Mouse (Mus musculus): ENCODE data around the gene Taf5l.
A peak's percentile ranks its signal among the peaks of the same experiment; 100 is the strongest.
"Not testable (repeated sequence)": the region's sequence is repeated elsewhere in the genome, so short reads cannot be mapped to it uniquely, and the experiment has no call there.

Taf5l gene

DNA sequence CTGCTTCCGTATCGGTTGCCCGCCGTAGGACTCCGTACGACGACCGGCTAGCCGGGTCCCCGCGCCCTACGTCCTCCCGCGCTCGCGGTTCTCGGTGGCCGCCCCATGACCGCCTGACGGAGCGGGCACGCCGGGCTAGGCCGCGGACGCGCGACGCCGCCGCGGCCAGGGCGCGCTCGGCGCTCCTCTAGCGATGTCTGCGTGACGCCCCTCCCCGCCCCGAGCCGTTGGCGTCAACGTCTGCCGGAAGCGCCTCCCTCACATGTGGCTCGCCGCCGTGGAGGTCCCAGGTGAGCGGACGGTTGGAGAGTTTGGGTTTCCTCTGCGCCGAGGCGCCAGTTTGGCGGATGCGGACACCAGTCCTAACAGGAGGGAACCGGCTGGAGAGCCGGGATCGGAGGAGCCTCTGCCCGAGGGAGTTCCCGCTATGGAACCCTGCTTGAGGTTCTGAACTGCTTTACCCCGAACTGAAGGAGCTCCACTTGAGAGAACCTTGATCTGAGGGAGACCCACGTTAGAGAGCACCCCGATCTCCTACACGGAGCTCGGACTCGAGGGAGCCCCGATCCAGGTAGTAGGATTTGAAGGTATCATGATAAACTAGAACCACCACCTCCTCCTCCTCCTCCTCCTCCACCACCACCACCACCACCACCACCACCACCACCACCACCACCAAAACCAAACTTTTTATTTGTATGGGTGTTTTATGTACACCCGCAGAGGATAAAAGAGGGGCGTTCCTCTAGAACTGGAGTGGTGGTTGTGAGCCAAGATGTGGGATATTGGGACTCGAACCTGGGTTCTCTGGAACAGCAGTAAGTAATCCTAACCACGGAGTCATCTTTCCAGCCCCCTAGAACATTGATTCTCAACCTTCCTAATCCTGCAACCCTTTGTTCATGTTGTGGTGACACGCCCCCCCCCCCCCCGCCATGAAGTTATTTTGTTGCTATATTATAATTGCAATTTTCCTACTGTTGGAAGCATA, at the start of gene Taf5l, which contains the start of gene Urb2:
Gene Taf5l, minus strand, starts transcription at position 161 of the 991 bp plus-strand sequence.
Gene Urb2, plus strand, starts transcription at position 272 of the 991 bp plus-strand sequence.
- DNase-seq (ENCODE audit: low spot score in 2 of 2), result peak; percentile 85 to 95

DNA sequence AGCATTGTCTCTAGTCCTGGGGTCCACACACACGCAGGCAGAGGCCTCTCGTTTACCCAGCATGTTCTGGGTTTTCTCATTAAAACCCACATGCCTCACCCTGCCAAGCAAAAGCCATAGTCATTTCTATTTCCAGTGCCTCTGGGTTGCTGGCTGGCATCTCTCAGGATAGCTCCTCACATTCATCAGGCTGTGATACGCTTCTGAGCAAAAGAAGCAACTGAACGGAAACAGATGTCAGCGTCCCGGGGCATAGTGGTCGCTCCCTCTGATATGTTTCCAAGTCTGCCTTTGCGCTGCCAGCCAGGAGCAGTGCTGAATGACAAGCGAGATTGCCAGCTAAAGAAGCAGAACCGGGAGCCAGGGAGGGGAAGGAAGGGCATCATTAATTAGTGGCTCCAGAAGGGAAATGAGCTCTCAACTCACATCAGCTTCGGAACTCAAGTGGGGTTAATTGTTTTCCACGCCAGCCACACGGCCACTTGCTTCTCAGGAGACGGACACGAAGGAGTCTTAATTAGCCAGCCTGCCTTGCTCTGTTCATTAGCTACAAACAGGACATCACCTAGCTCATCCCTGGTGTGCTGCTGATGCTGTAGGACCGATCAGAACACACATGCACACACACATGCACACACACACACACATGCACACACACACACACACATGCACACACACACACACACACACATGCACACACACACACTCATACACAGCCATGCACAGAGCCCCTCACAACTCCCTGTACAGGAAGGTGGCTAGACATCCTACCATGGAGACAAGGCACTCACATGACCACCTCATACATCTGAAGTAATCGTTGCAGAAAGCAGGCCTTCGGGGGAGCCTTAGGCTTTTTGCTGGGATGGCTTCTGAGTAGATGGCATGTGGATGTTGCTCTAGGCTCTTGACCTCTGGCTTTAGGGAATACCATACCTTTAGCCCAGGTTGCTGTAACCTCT, 49.4 kb upstream of the Taf5l start:
- DNase-seq (ENCODE audit: low spot score in 2 of 2), result no peak

DNA sequence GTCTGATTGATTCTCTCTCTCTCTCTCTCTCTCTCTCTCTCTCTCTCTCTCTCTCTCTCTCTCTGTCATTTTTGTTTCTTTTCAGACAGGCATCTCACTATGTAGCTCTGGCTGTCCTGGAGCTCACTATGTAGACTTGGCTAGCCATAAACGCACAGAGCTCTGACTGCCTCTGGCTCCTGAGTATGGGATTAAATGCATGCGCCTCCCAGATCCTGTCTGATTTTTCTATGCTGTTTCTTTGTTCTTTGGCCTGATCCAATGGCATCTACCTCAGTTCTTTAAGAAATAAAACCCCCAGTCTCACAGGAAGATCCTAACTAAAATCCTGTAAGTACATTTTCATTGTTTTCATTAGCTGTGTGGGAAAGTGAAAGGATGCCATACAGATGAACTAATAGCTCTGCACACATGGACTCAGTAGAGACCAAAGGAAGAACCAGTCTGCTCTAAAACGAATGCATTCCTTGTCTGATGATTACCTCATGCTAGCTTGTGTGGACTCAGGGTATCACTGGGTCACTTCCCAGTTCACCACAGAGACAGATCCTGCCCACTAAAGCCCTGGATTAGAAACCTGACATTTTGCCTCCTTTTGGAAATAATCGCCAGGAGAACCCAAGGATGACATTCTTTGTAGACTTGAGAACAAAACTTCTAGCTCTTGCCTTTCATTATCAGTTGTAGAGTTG, 46.0 kb upstream of the Taf5l start:
- no peak for DNase-seq (ENCODE audit: low spot score in 2 of 2)

DNA sequence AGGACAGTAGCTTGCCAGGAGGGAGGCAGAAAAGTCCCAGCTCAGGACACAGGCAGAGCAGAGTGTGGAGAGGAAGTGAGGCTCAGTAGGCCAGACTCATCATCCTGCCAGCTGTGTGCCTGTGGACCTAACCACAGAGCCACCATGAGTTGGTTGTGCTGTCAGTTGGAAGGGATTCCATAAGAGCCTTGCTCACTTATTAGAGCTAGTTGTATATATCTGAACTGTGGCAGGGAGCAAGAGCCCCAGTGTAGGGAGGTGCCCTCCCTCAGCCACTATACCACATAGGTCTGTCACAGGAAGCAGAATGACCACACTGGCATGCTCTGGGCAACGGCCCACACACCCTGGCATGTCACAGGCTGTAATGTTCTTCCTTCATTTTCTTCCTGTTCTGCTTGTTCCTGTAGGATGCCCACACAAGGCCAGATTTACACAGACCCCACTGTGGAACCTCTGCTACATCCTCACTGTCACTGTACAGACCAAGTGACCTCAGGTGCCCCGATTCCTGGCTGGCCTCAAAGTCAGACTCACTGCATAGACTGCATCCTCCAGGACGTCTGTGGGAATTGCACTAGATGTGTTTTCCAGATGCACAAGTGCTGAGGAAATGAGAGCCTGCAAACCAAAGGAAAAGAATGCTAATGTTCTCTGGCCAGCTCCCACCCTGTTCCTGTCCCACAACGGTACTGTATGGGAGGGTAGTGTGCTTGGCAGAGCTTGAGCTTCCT, 45.3 kb upstream of the Taf5l start:
- DNase-seq (ENCODE audit: low spot score in 2 of 2), result no peak

DNA sequence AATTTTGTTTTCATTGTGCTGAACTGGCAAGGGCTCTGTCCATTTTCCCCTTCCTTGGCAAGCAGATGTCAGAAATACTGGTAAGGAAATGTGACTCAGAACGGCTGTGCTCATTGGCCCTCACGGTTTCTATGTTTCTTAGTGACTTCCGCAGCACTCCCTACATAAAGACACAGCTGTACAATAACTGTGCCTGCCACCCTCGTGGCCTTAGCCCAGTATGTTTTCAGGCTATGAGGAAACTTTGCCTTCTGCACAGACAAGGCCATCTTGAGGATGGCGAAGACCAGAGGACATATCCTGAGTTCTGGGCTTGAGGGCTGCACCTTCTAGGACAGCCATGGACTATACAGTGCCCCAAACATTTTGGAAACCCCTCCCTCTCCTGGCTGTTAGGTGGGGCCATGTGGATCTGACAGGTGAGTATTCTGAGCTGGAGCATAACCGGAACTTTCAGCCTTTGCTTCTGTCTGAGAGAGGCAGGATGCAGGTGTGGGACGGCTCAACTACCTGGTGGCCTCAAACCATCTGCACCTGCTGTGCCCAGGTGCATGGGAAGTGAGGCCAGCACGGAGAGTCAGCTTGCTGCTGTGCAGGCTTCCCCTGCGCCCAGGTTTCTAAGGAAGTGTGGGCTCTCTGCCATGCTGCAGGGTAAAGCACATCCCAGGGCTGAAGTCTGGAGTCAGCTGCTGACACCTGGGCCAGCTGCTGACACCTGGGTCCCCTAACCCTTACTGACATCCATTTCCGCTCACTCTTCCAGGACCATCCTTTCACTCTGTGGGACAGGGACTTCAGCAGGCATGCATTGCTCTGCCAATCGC, 35.8 kb upstream of the Taf5l start:
- no peak for DNase-seq (ENCODE audit: low spot score in 2 of 2)

DNA sequence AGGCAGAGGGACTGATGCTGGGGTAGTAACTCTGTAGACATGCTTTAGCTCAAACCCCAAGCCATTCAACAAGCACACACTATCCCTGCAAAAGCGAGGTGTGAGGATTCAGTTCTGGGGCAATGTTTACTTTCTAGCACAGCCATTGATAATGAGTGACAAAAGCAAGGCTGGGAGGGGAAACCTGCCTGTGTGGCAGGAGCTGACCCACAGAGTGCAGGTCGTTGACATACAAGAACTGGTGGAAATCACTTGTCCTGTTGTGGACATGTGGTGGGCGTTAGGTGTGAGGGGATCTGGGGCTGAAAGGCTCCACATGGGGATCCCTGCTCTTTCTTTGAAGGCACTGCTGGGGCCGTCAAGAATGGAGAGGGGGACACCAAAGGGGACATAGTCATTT, 31.4 kb upstream of the Taf5l start:
- no peak for DNase-seq (ENCODE audit: low spot score in 2 of 2)

DNA sequence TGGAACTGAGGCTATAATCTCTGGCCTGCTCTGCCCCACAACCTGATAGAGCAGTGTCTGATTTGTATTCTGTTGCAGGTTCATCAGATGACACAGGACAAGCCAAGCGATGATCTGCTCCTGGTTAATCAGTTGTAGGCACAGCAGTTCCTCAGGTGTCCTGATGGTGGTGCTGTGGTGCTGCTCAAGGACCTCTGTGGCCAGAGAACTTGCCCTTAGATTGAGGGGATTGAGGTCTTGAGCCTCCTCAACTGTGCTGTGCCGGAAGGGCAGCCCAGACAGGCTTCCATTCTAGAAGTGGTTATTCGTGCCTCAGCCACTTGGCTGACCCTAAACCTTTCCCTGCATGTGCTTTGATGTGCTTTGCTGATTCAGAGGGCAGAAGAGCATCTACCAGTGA, 30.9 kb upstream of the Taf5l start:
- DNase-seq (ENCODE audit: low spot score in 2 of 2), result peak; percentile 49 to 78

DNA sequence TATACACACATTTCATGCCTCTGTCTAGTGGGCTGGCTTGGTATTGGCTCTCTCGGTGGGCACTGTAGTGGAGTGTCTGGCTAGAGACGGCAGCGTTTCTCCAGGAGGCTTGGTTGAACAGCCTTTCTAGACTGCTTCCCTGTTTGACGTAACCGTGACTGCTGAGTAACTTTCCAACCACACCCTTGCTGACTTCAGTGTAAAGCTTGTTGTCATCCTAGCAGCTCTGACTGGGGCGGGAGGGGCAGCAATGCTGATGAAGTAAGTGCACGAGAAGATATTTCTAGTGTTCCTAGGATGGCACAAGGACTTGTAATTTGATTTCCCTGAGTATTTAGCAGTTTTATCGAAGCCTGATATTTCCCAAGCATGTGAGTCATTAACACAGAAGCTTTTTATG, 24.7 kb upstream of the Taf5l start:
- peak; percentile 13 to 41 for DNase-seq (ENCODE audit: low spot score in 2 of 2)

DNA sequence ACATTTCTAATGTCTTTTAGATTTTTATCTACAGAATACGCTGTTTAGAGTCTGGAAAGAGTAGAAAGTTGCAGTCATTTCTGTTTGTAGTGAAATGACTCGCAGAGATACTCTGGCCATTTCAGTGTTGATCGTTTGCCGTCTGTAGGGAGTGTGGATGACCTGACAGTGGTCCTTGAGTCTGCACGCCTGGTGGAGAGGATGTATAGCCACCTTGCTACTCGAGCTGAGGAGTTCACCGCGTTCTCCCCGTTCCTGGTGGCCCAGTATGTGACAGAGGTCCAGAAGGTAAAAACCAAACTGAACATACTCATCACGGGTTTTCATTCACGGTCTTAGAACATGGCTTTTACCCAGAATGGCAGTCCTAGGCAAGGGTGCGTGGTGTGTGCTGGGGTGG, 23.7 kb upstream of the Taf5l start:
- DNase-seq (ENCODE audit: low spot score in 2 of 2), result no peak

DNA sequence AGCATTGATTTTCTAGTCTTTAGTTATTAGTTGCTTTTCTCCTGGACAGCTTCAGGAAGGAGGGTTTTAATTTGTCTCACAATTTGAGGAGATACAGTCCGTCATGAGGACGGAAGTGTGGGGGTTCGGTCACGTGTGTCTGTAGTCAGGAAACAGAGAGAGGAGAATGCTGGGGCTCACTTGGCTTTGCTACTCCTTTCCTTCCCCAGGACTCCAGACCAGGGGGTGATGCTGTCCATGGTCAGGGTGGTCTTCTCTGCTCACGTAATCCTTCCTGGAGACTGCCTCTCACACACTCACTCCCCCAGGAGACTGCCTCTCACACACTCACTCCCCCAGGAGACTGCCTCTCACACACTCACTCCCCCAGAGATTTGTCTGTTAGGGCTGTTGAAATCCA, 23.2 kb upstream of the Taf5l start:
- no peak for DNase-seq (ENCODE audit: low spot score in 2 of 2)

DNA sequence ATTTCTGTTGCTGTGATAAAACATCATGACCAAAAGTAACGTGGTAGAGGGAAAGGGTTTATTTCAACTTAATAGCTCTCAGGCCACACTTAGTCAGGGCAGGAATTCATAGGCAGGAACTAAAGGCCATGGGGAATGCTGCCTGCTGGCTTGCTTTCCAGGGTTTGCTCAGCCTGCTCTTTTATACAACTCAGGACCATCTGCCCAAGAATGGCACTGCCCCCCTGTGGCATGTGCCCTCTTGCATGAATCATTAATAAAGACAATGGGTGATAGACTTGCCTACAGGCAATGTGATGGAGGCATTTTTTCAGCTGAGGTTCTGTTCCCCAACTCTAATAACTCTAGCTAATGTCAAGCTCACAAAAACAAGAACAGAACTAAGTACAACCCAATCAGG, 21.0 kb upstream of the Taf5l start:
- DNase-seq (ENCODE audit: low spot score in 2 of 2), result no peak

DNA sequence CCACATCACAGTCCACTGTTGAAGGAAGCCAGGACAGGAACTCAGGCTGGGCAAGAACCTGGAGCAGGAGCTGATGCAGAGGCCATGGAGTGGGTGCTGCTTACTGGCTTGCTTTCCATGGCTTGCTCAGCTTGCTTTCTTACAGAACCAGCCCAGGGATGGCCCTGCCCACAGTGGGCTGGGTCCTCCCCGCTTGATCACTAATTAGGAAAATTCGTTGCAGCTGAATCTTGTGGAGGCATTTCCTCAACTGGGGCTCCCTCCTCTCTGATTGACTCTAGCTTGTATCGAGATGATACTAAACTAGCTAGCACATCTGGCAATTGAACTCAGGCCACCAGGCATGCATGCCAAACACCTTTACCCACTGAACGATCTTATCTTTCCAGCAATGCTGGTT, 18.2 kb upstream of the Taf5l start:
- DNase-seq (ENCODE audit: low spot score in 2 of 2), result no peak

DNA sequence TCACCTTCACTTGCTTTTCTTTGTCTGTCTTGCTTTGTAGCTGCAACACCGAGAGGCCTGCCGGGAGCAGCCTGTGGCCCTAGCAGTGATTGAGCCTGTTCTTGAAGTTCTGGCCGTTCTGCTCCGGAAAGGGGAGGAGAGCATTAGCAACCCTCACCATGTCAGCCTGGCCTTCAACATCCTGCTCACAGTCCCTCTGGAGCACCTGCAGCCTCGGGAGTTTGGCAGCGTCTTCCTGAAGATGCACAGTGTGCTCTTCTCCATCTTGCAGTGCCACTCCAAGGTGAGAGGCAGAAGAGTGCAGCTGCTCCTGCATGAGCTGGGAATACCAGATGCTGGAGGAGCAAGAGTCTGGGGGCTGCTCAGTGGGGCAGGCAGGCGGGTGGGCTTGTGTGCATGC, 16.9 kb upstream of the Taf5l start:
- no peak for DNase-seq (ENCODE audit: low spot score in 2 of 2)

DNA sequence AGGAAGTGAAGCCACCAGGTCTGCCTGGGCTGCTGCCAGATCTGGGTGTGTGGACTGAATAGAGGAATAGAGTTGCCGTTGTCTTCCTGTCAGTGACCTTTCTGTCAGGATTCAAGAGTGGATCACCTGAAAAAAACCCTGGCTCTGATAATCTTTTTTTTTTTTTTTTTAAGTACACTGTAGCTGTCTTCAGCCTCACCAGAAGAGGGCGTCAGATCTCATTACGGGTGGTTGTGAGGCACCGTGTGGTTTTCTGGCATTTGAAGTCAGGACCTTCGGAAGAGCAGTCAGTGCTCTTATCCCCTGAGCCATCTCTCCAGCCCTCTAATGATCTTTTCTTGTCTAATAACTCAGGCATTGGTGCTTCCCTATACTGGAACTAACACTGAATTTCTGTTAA, 12.2 kb upstream of the Taf5l start:
- no peak for DNase-seq (ENCODE audit: low spot score in 2 of 2)

DNA sequence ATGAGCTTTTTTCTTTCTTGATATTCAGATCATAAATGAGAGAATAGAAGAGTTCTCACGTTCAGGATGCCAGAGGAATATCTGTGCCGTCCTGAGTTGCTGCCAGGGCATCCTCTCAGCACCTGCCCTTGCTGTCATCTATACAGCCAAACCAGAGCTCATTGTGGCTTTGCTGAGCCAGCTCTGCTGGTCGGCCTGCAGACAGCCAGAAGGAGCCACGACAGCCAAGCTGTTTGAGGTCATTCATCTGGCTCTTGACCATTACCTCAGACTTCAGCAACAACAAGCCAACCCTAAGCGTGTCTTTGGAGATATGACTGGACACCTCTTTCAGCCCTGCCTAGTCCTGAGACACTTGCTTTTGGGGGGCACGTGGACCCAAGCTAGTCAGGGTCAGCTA, 6.6 kb upstream of the Taf5l start:
- no peak for DNase-seq (ENCODE audit: low spot score in 2 of 2)

DNA sequence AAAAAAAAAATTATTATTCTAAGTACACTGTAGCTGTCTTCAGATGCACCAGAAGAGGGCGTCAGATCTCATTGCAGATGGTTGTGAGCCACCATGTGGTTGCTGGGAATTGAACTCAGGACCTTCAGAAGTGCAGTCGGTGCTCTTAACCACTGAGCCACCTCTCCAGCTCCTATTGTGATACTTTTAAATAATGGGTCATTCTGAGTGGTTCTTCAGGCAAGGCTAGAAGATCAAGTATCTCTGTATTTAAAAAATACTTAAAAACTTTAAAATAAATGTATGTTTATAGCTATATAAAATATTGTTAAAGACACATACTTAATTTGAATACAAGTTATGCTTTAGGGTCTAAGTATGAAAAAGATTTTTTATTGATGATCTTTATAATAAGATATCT, 5.1 kb upstream of the Taf5l start:
- not testable (repeated sequence) for DNase-seq (ENCODE audit: low spot score in 2 of 2)

DNA sequence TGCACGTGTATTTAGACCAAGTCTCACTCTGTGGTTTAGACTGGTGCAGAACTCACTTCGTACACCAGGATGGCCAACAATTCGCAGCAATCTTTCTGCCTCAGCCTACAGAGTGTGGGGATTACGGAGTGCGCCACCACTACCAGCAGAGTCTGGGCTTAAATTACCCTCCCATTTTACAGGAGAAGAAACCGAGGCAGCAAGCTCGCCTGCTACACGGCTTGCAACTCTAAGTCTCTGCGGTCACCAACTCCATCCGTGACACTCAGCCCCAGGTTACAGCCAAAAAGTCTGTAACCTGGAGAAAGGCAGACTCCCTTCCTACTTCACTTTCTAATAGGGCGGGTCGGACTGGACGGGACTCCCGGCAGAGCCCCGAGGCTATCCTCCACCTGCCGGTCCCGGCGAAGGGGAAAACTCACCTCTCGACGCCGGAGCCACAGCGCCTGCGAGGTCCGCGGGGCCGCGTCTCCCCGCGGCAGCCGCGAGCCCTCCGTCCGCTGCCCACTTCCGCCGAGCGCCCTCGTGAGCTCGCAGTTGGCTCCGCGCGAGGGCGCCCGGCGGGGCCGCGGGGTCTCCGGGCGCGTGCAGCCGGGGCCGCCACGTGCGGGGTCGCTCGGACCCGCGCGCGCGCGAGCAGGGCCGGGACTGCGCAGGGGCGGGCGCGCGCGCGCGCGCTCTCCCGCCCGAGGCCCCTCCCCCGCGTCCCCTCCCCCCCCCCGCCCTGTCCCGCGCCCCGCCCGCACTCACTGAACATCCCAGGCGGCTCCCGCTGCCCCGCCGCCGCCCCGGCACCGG, 559 bp downstream of the Taf5l start:
- DNase-seq (ENCODE audit: low spot score in 2 of 2), result peak; percentile 18 to 52

DNA sequence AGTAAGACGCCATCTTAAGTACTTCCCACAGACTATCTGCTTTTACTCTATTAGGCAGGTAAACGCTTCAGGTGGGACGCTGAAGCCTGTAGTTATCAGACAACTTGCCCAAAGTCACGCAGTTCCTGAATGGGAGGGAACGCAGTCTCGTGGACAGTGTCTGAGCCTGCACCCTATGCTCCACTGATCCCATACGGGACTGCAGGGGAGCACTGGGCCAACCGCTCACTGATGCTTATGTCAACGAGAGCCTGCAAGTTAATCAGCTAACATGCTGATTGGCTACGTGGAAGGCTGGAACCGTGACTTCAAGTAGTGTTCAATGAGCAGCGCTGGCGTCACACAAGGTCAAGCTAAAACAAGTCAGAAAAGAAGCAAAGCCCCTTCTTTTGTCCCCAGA, 1.4 kb downstream of the Taf5l start:
- no peak for DNase-seq (ENCODE audit: low spot score in 2 of 2)

DNA sequence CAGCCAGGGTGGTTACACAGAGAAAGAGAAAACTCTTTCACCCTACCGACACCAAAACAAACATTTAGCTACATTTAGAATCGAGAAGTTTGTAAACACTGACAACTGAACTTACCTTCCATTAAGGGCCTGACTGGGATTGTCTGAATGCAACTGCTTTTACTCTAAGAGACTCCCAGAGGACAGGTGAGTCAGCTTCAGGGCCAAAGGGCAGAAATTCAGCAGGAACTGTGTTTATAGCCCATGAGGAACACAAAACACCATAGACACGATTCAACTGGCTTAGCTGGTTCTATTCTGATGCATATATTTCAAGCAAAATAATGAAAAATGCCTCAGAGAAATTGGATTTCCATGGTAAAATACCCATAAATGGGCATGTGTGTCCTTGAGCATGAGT, 6.4 kb downstream of the Taf5l start:
- no peak for DNase-seq (ENCODE audit: low spot score in 2 of 2)

Data from urinary bladder, adult 18-20 months (tissue).